Mouse (Mus musculus) liver, adult 2 months (tissue): ENCODE results near the gene Sept7.

Experiments
- CTCF ChIP-seq: fragments of 200-500 bp; IDR thresholded peaks from 2 replicates; pipeline ENCODE4 v1.5.1; 2011; ENCODE audit warnings: low read depth, low read length, control low read depth
- POLR2A ChIP-seq: fragments of 200-500 bp; IDR thresholded peaks from 2 replicates; pipeline ENCODE4 v1.6.1; 2011; ENCODE audit warnings: low read length, control low read depth; ENCODE audit not compliant: insufficient read depth; ENCODE audit errors: extremely low read depth

DNA sequence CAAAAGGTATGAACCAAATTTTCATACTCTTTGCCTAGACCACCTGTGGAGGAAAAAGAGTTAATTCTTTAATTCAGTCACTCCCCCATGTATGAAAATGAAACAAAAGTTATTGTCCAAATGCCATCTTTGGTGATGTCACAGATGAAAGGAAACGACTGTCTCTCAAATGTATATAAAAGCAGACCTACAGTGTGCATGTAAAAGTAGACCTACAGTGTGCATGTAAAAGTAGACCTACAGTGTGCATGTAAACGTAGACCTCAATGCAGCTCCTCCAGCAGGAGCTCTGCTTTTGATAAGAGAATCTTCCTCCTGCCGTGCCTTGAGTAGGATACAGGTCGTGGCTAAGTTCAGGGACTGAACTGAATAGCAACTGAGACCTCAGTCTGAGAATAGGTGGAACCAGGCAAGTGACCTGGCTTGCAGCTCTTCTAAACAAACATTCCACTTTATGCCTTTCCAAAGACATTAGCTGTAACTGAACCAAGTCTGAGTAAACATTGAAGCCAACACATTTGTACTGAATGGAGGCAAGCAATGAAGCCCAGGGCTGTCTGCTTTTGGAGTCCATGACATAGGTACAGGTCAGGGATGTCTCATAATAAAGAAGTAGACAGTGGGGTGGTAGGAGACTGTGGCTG lies 75.6 kb downstream of the Sept7 start:
- no peak for TF ChIP-seq CTCF
- no peak for TF ChIP-seq POLR2A
